In genomic region chr3:29950853-29951252, GRCm38 (mm10) we compare ENCODE assay signal across 23 mouse cellular contexts.
DNase-seq lines count a peak whose midpoint lies in the region; ATAC-seq lines count a peak whose summit lies in the region.
"Had no signal": no experiment of that assay in that cellular context is flagged by ENCODE, and none has a peak within 500 bp of the region (broad histone marks: within the 10 kb centered on the region; RNA-seq: fewer than 3 reads in every experiment).

No protein-coding gene starts in this region.

- no peak for ATAC-seq in kidney, embryonic 14.5 days (ENCODE audit: low FRiP score, low TSS enrichment)
- ATAC-seq: forebrain, embryonic 14.5 days; hindbrain, postnatal 0 days; intestine, embryonic 16.5 days had no signal

- no peak overlapping the region for H3K27ac ChIP-seq in kidney, embryonic 14.5 days (ENCODE audit: low read depth, low read length)
- H3K27ac ChIP-seq: embryonic facial prominence, embryonic 15.5 days; hindbrain, postnatal 0 days; liver, embryonic 15.5 days; midbrain, embryonic 12.5 days; neural tube, embryonic 12.5 days had no signal

- no peaks in the 10 kb centered on the region for H3K4me1 ChIP-seq in kidney, embryonic 14.5 days (ENCODE audit: control insufficient read depth, insufficient read depth, low read length)
- H3K4me1 ChIP-seq: liver, embryonic 15.5 days; midbrain, embryonic 12.5 days; neural tube, embryonic 12.5 days had no signal

- H3K36me3 ChIP-seq in kidney, embryonic 14.5 days (ENCODE audit: control insufficient read depth, insufficient read depth, low read length), result peaks cover 8% of the 10 kb centered on the region; the same call in 1 of the 2 replicates
- H3K36me3 ChIP-seq: embryonic facial prominence, embryonic 15.5 days; liver, embryonic 15.5 days; midbrain, embryonic 12.5 days; neural tube, embryonic 12.5 days had no signal

- intact Hi-C loops in gastrocnemius, postnatal 14 days (cut with DNase I; ENCODE audit: low total_unique reads), result no loop called here

- WGBS in kidney, embryonic 14.5 days, result 85% methylated on average over 5 of the region's 5 CpGs

- H3K4me2 ChIP-seq in kidney, embryonic 14.5 days (replicated peaks; ENCODE audit: low read depth, low read length), result no peak overlapping the region
- H3K4me2 ChIP-seq: embryonic facial prominence, embryonic 15.5 days; liver, embryonic 15.5 days; midbrain, embryonic 12.5 days; neural tube, embryonic 12.5 days had no signal

- H3K27me3 ChIP-seq in kidney, embryonic 14.5 days (ENCODE audit: control insufficient read depth, insufficient read depth, low read length), result no peaks in the 10 kb centered on the region
- H3K27me3 ChIP-seq: embryonic facial prominence, embryonic 15.5 days; liver, embryonic 15.5 days; midbrain, embryonic 12.5 days; neural tube, embryonic 12.5 days had no signal

- H3K9ac ChIP-seq in kidney, embryonic 14.5 days (ENCODE audit: low read depth, low read length), result no peak overlapping the region
- H3K9ac ChIP-seq: embryonic facial prominence, embryonic 15.5 days; liver, embryonic 15.5 days; midbrain, embryonic 12.5 days; neural tube, embryonic 12.5 days had no signal

- H3K9me3 ChIP-seq in kidney, embryonic 14.5 days (ENCODE audit: control insufficient read depth, low read length), result no peaks in the 10 kb centered on the region
- H3K9me3 ChIP-seq: embryonic facial prominence, embryonic 15.5 days; liver, embryonic 15.5 days; midbrain, embryonic 12.5 days; neural tube, embryonic 12.5 days had no signal

- H3K4me3 ChIP-seq in kidney, embryonic 14.5 days (ENCODE audit: low read length), result no peak overlapping the region
- H3K4me3 ChIP-seq: embryonic facial prominence, embryonic 15.5 days; liver, embryonic 15.5 days; midbrain, embryonic 12.5 days; neural tube, embryonic 12.5 days had no signal

- DNase-seq in adrenal gland, postnatal 14 days, result peak; percentile 9
- no peak for DNase-seq in adrenal gland, adult (ENCODE audit: inconsistent age in 2 of 2, low spot score in 1 of 2)
- DNase-seq in gastrocnemius, postnatal 14 days, result peak; percentile 11
- no peak for DNase-seq in gastrocnemius, postnatal 25 days
- peak; percentile 4 to 36 for DNase-seq in kidney, postnatal 25 days
- DNase-seq in urinary bladder, postnatal 25 days (ENCODE audit: low spot score), result peak; percentile 19
- DNase-seq in urinary bladder, adult 2 months (ENCODE audit: low spot score), result no peak
- DNase-seq: cerebellum, adult 11 months; cerebellum, postnatal 14 days; embryo, embryonic 11 days; layer of hippocampus, adult 9-11 months; liver; retina, postnatal 1 day; right cerebral cortex, postnatal 25 days; spleen, adult 18-20 months had no signal

Comparison
In these comparisons a context has a peak if more than half of its experiments do, and no peak if none do; other contexts are left out.
1. DNase-seq: peak in adrenal gland, postnatal 14 days (single experiment), gastrocnemius, postnatal 14 days (single experiment), kidney, postnatal 25 days (2 of 2) and urinary bladder, postnatal 25 days (single experiment); none in adrenal gland, adult (0 of 2), gastrocnemius, postnatal 25 days (single experiment) and urinary bladder, adult 2 months (single experiment).